Mouse (Mus musculus) heart, embryonic 12.5 days (tissue): ENCODE data around the gene Mphosph6. TPM values are rescaled to one million over a fixed set of nuclear protein-coding genes. Genes with fewer than 3 reads are reported as not detected.

Source experiments
- polyA plus RNA-seq: library from polyadenylated mRNA; unstranded; fragments of >200 nt; fragmentation: Nextera tagmentation; extraction: Ambion mirVana; gene quantifications from 2 replicates; pipeline ENCODE4 v1.2.1, GENCODE M21; 2016

Mphosph6 gene
- polyA plus RNA-seq, 1 experiment from 2014 or later, result 40.6 TPM

Other genes with a start within 250 kb of the Mphosph6 start
- gene Sdr42e1, start 128.3 kb downstream of the Mphosph6 start, polyA plus RNA-seq, result 0.65 and 0.68 TPM in 2 replicates
- gene Hsd17b2, start 100.0 kb downstream of the Mphosph6 start, polyA plus RNA-seq, result 0.57 TPM in 1 of 2 replicates, not detected in the other